Mouse (Mus musculus): ENCODE results near the gene Pparg. TPM values are rescaled to one million over a fixed set of nuclear protein-coding genes. Genes with fewer than 3 reads are reported as not detected.

The Pparg gene
- polyA plus RNA-seq, 1 experiment: 6.7 TPM

- no peak overlapping the region for H3K4me3 ChIP-seq (ENCODE audit: insufficient read depth, low read length)
- no peak for TF ChIP-seq CTCF (IDR thresholded peaks at IDR 0.05; ENCODE audit: borderline replicate concordance, insufficient read depth, low read length)
- no peak for TF ChIP-seq POLR2A (IDR thresholded peaks at IDR 0.05; ENCODE audit: low read depth, low read length)
- no peaks in the 10 kb centered on the region for H3K4me1 ChIP-seq (ENCODE audit: control insufficient read depth, insufficient read depth, low read length)
- H3K27ac ChIP-seq (ENCODE audit: insufficient read depth, low read length): no peak overlapping the region
These were observed 157.6 kb downstream of the Pparg start for GRCm38 (mm10) chr6:115518352-115518751.

DNA sequence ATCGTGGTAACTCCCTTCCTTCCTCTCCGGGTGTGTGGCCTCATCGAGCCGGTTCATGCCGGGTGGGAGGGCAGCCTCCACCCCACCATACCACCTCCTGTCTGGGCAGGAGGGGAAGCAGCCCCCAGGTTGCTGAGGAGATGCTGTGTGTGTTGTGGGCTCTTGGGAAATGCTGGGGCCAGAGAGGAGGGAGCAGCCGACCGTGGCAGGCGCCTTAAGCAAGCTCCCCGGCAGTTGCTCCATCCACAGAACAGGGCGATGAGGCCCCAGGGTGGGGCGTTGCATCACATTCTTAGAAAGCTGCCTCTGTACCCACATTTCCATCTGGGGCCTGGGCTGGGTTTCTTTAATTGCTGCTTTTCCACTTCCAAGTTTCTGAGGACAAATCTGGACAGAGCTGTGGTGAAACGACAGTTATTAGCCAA, 158.5 kb downstream of the Pparg start:
- Histone ChIP-seq H3K4me1 (ENCODE audit: control insufficient read depth, insufficient read depth, low read length) (no peaks in the 10 kb centered on the region), H3K27ac (ENCODE audit: insufficient read depth, low read length) (no peak overlapping the region), H3K4me3 (ENCODE audit: insufficient read depth, low read length) (no peak overlapping the region)
- TF ChIP-seq POLR2A (IDR thresholded peaks at IDR 0.05; ENCODE audit: low read depth, low read length): no peak
- TF ChIP-seq CTCF (IDR thresholded peaks at IDR 0.05; ENCODE audit: borderline replicate concordance, insufficient read depth, low read length): no peak

DNA sequence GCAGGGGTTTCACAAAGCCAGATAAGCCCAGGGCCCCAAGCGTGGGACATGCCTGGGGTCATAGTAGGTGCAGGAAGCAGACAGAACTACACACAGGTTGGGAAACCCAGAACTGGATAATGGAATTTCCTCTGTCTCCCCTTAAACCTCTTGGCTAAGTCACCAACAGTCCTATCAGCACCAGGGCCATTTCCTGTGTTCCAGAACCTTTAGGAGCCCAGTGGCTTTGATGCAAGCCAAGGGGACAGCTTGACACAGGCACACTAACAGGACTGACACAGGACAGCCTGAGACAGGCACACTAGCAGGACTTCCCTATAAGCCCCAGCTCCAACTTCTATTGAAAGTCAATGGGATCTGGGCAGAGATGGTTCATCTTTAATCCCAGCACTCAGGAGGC, 161.2 kb downstream of the Pparg start:
- TF ChIP-seq CTCF (IDR thresholded peaks at IDR 0.05; ENCODE audit: borderline replicate concordance, insufficient read depth, low read length): no peak
- TF ChIP-seq POLR2A (IDR thresholded peaks at IDR 0.05; ENCODE audit: low read depth, low read length): no peak
- Histone ChIP-seq H3K27ac (ENCODE audit: insufficient read depth, low read length) (no peak overlapping the region), H3K4me3 (ENCODE audit: insufficient read depth, low read length) (no peak overlapping the region), H3K4me1 (ENCODE audit: control insufficient read depth, insufficient read depth, low read length) (no peaks in the 10 kb centered on the region)

DNA sequence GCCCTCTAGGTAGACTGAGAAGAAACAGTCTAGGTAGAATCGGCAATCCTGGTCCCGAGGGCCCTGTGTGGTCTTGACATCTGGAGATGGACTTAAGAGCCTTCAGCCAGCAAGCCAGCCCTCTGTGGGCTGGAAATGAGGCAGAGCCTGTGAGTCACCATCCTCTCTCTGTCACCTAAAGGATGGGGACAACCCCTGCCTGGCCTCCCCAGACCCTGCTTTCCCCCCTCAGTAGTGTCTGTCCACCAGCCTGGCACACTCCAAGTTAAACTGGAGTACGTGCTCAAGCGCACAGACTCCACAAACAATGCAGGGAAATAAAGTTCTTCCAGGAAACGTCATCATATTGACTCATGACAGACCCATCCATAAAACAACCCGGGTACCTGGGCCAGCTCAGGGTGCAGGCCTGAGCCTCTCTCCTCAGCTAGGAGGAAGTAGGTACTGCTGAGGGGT, 162.0 kb downstream of the Pparg start:
- Histone ChIP-seq H3K4me3 (ENCODE audit: insufficient read depth, low read length) (no peak overlapping the region), H3K27ac (ENCODE audit: insufficient read depth, low read length) (no peak overlapping the region), H3K4me1 (ENCODE audit: control insufficient read depth, insufficient read depth, low read length) (no peaks in the 10 kb centered on the region)
- TF ChIP-seq CTCF (IDR thresholded peaks at IDR 0.05; ENCODE audit: borderline replicate concordance, insufficient read depth, low read length) (no peak), POLR2A (IDR thresholded peaks at IDR 0.05; ENCODE audit: low read depth, low read length) (no peak)

GRCm38 (mm10) chr6:115523201-115523600, 162.4 kb downstream of the Pparg start:
- no peak overlapping the region for H3K27ac ChIP-seq (ENCODE audit: insufficient read depth, low read length)
- TF ChIP-seq CTCF (IDR thresholded peaks at IDR 0.05; ENCODE audit: borderline replicate concordance, insufficient read depth, low read length): no peak
- TF ChIP-seq POLR2A (IDR thresholded peaks at IDR 0.05; ENCODE audit: low read depth, low read length): no peak
- H3K4me3 ChIP-seq (ENCODE audit: insufficient read depth, low read length): no peak overlapping the region
- no peaks in the 10 kb centered on the region for H3K4me1 ChIP-seq (ENCODE audit: control insufficient read depth, insufficient read depth, low read length)

DNA sequence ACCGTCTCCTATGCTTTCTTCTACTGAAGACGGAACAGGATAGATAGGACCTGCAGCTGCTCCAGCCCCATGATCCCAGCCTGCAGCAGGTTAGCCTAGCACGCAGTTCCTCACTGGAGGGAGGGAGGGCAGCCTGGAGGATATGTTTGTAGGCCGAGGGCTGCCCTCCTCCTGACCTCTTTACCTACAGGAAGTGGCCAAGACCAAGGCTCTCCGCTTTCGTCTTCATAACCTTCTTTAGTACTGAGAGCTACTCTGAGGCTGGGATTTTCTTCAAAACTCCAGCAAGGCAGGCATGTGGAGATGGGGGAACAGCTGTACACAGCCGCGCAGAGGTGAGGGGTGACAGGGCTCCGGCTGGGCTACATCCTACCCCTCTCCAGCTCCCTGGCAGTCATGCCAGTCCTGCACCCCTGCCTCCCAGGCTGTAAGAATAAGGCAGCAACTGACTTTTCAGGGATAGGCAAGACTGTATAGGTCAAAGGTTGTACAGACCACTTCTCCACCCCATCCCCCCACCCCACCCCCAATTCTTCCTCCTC, 163.8 kb downstream of the Pparg start:
- TF ChIP-seq POLR2A (IDR thresholded peaks at IDR 0.05; ENCODE audit: low read depth, low read length) (no peak), CTCF (IDR thresholded peaks at IDR 0.05; ENCODE audit: borderline replicate concordance, insufficient read depth, low read length) (no peak)
- Histone ChIP-seq H3K4me3 (ENCODE audit: insufficient read depth, low read length) (no peak overlapping the region), H3K4me1 (ENCODE audit: control insufficient read depth, insufficient read depth, low read length) (no peaks in the 10 kb centered on the region), H3K27ac (ENCODE audit: insufficient read depth, low read length) (no peak overlapping the region)

- TF ChIP-seq POLR2A (IDR thresholded peaks at IDR 0.05; ENCODE audit: low read depth, low read length) (no peak), CTCF (IDR thresholded peaks at IDR 0.05; ENCODE audit: borderline replicate concordance, insufficient read depth, low read length) (no peak)
These were observed 166.7 kb downstream of the Pparg start for GRCm38 (mm10) chr6:115527418-115527817.

GRCm38 (mm10) chr6:115528372-115528771, 167.6 kb downstream of the Pparg start:
- H3K4me3 ChIP-seq (ENCODE audit: insufficient read depth, low read length): no peak overlapping the region
- H3K4me1 ChIP-seq (ENCODE audit: control insufficient read depth, insufficient read depth, low read length): no peaks in the 10 kb centered on the region
- TF ChIP-seq CTCF (IDR thresholded peaks at IDR 0.05; ENCODE audit: borderline replicate concordance, insufficient read depth, low read length) (no peak), POLR2A (IDR thresholded peaks at IDR 0.05; ENCODE audit: low read depth, low read length) (no peak)
- no peak overlapping the region for H3K27ac ChIP-seq (ENCODE audit: insufficient read depth, low read length)

More at GRCm38 (mm10) chr6:115527418-115527817, 166.7 kb downstream of the Pparg start:
- no peak overlapping the region for H3K27ac ChIP-seq (ENCODE audit: insufficient read depth, low read length)
- H3K4me3 ChIP-seq (ENCODE audit: insufficient read depth, low read length): no peak overlapping the region
- H3K4me1 ChIP-seq (ENCODE audit: control insufficient read depth, insufficient read depth, low read length): no peaks in the 10 kb centered on the region

- TF ChIP-seq CTCF (IDR thresholded peaks at IDR 0.05; ENCODE audit: borderline replicate concordance, insufficient read depth, low read length): no peak
- no peak for TF ChIP-seq POLR2A (IDR thresholded peaks at IDR 0.05; ENCODE audit: low read depth, low read length)
- Histone ChIP-seq H3K27ac (ENCODE audit: insufficient read depth, low read length) (no peak overlapping the region), H3K4me3 (ENCODE audit: insufficient read depth, low read length) (no peak overlapping the region), H3K4me1 (ENCODE audit: control insufficient read depth, insufficient read depth, low read length) (no peaks in the 10 kb centered on the region; the same call in 1 of the 2 replicates)
These were observed 173.9 kb downstream of the Pparg start for GRCm38 (mm10) chr6:115534617-115535016.

- H3K27ac ChIP-seq (ENCODE audit: insufficient read depth, low read length): no peak overlapping the region
- no peak overlapping the region for H3K4me3 ChIP-seq (ENCODE audit: insufficient read depth, low read length)
- H3K4me1 ChIP-seq (ENCODE audit: control insufficient read depth, insufficient read depth, low read length): no peaks in the 10 kb centered on the region; the same call in 1 of the 2 replicates
- no peak for TF ChIP-seq POLR2A (IDR thresholded peaks at IDR 0.05; ENCODE audit: low read depth, low read length)
- TF ChIP-seq CTCF (IDR thresholded peaks at IDR 0.05; ENCODE audit: borderline replicate concordance, insufficient read depth, low read length): no peak
These were observed 175.4 kb downstream of the Pparg start for GRCm38 (mm10) chr6:115536169-115536568.

All from embryonic fibroblast, embryonic 13.5 days (primary cell).